Mouse (Mus musculus) ovary, adult 18-20 months (tissue): ENCODE measurements around the gene Prkd2.

ENCODE experiments used
- DNase-seq: peaks from one replicate; pipeline ENCODE4 v3.0.0; 2022; ENCODE audit warnings: low spot score, mixed read lengths

Prkd2 gene

DNA sequence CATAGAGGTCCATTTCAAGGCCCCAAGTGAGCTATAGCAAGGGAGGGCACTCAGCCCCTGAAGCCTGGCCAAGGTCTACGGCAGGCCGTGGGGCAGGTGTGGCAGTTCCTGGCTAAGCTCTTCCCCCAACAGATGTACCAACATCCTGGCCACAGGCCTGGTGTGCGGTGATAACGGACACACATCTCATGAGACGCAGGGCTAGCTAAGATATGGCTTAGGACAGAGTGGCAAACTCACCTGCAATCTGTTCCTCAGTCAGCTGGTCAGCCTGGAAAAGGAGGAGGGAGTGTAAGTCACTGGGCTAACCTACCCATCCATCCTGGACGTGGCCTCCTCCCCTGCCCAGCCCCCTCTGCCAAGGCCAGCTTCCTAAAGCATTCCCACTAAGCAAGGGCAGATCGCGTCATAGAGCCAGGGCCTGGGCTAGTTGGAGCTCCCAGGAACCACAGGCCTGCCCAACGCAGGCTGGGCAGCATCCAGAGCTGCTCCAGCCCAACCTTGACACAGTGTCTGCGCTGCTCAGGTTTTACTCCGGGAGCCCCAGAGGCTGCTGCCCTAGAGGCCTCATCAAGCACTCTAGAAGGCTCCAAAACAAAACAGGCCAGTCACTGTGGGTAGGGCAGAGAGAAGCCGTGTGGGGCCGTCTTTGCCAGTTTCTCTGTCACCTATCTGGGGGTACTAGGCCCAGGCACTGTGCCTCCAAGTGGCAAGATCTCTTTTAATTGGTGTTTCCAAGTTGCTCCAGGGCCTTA is 76.9 kb downstream of the Prkd2 start:
- no peak for DNase-seq
